ENCODE assay signal across 14 mouse cellular contexts in genomic region chr4:134683892-134684291, GRCm38 (mm10). TPM values are rescaled to one million over a fixed set of nuclear protein-coding genes. Genes with fewer than 3 reads are reported as not detected.
DNase-seq lines count a peak whose midpoint lies in the region; ATAC-seq and TF ChIP-seq lines count a peak whose summit lies in the region.
"Had no signal": no experiment of that assay in that cellular context is flagged by ENCODE, and none has a peak within 500 bp of the region (broad histone marks: within the 10 kb centered on the region; RNA-seq: fewer than 3 reads in every experiment).

No protein-coding gene starts in this region.

- peaks cover 27% of the 10 kb centered on the region for H3K4me1 ChIP-seq in kidney, embryonic 16.5 days (ENCODE audit: insufficient read depth, low read length)
- no peaks in the 10 kb centered on the region for H3K4me1 ChIP-seq in embryonic facial prominence, embryonic 11.5 days (ENCODE audit: control insufficient read depth, insufficient read depth, low read length)
- H3K4me1 ChIP-seq in hindbrain, embryonic 13.5 days (replicated peaks): peaks cover 21% of the 10 kb centered on the region
- H3K4me1 ChIP-seq in liver, postnatal 0 days (ENCODE audit: insufficient read depth): peaks cover 13% of the 10 kb centered on the region

- H3K4me3 ChIP-seq in kidney, embryonic 16.5 days (ENCODE audit: low read length): no peak overlapping the region
- no peak overlapping the region for H3K4me3 ChIP-seq in embryonic facial prominence, embryonic 11.5 days (ENCODE audit: low read depth, low read length)
- no peak overlapping the region for H3K4me3 ChIP-seq in hindbrain, embryonic 13.5 days
- H3K4me3 ChIP-seq in liver, postnatal 0 days (ENCODE audit: low read depth, low read length): no peak overlapping the region
- H3K4me3 ChIP-seq: neural tube, embryonic 12.5 days had no signal

- no peaks in the 10 kb centered on the region for H3K36me3 ChIP-seq in kidney, embryonic 16.5 days (ENCODE audit: insufficient read depth, low read length)
- no peaks in the 10 kb centered on the region for H3K36me3 ChIP-seq in embryonic facial prominence, embryonic 11.5 days (replicated peaks; ENCODE audit: control insufficient read depth, insufficient read depth, low read depth, low read length)
- H3K36me3 ChIP-seq in hindbrain, embryonic 13.5 days: no peaks in the 10 kb centered on the region
- H3K36me3 ChIP-seq in liver, postnatal 0 days (replicated peaks; ENCODE audit: insufficient read depth, low read length): no peaks in the 10 kb centered on the region
- H3K36me3 ChIP-seq: G1E; neural tube, embryonic 12.5 days had no signal

- WGBS in kidney, embryonic 16.5 days: 15% methylated on average over 8 of the region's 8 CpGs
- WGBS in embryonic facial prominence, embryonic 11.5 days: 55% methylated on average over 8 of the region's 8 CpGs
- 71% methylated on average over 8 of the region's 8 CpGs for WGBS in hindbrain, embryonic 13.5 days
- WGBS in liver, postnatal 0 days (ENCODE audit: insufficient replicate concordance): 33% methylated on average over 8 of the region's 8 CpGs

- DNase-seq in kidney, postnatal 36 days: no peak
- DNase-seq in embryonic facial prominence, embryonic 11.5 days (ENCODE audit: low spot score): peak; percentile 37
- DNase-seq in liver, postnatal 0 days: no peak
- no peak for DNase-seq in gastrocnemius, postnatal 4 days (ENCODE audit: low spot score in 2 of 2)
- no peak for DNase-seq in adrenal gland, postnatal 36 days
- DNase-seq: adrenal gland, adult 8-10 months; embryo, embryonic 11 days; kidney, postnatal 14 days; right cerebral cortex, postnatal 4 days; thymus, postnatal 4 days had no signal

- no peak for TF ChIP-seq CTCF in liver, postnatal 0 days (IDR thresholded peaks at IDR 0.05; ENCODE audit: low read depth)

- H3K27ac ChIP-seq in kidney, embryonic 16.5 days (ENCODE audit: low read length): peak overlapping the region; percentile 73; the same call in 1 of the 2 replicates
- H3K27ac ChIP-seq in embryonic facial prominence, embryonic 11.5 days (replicated peaks; ENCODE audit: low read depth, low read length): no peak overlapping the region; the same call in 1 of the 2 replicates
- peak overlapping the region; percentile 77 for H3K27ac ChIP-seq in hindbrain, embryonic 13.5 days
- peak overlapping the region; percentile 70 for H3K27ac ChIP-seq in liver, postnatal 0 days (ENCODE audit: low read depth)
- H3K27ac ChIP-seq: neural tube, embryonic 12.5 days had no signal

- H3K4me2 ChIP-seq in kidney, embryonic 16.5 days (replicated peaks; ENCODE audit: low read depth, low read length): no peak overlapping the region; the same call in 1 of the 2 replicates
- no peak overlapping the region for H3K4me2 ChIP-seq in embryonic facial prominence, embryonic 11.5 days (ENCODE audit: low read depth, low read length)
- no peak overlapping the region for H3K4me2 ChIP-seq in hindbrain, embryonic 13.5 days
- peak overlapping the region; percentile 24 for H3K4me2 ChIP-seq in liver, postnatal 0 days (ENCODE audit: low read depth, low read length)
- H3K4me2 ChIP-seq: neural tube, embryonic 12.5 days had no signal

- H3K9me3 ChIP-seq in kidney, embryonic 16.5 days (ENCODE audit: low read length): peaks cover 13% of the 10 kb centered on the region; the same call in 1 of the 2 replicates
- H3K9me3 ChIP-seq in embryonic facial prominence, embryonic 11.5 days (replicated peaks; ENCODE audit: control insufficient read depth, low read length): peaks cover 4% of the 10 kb centered on the region; the same call in 1 of the 2 replicates
- 0 out of 2 replicates have a peak, but pooled peaks cover 6% of the 10 kb centered on the region for H3K9me3 ChIP-seq in hindbrain, embryonic 13.5 days
- no peaks in the 10 kb centered on the region; the same call in 1 of the 2 replicates for H3K9me3 ChIP-seq in liver, postnatal 0 days (ENCODE audit: low read length)
- H3K9me3 ChIP-seq: G1E had no signal

- H3K9ac ChIP-seq in kidney, embryonic 16.5 days (replicated peaks; ENCODE audit: low read length): no peak overlapping the region
- H3K9ac ChIP-seq in embryonic facial prominence, embryonic 11.5 days (replicated peaks; ENCODE audit: low read length): no peak overlapping the region
- H3K9ac ChIP-seq in hindbrain, embryonic 13.5 days: 0 out of 2 replicates have a peak overlapping the region, but pooled peaks have one; percentile 2
- H3K9ac ChIP-seq in liver, postnatal 0 days (replicated peaks): no peak overlapping the region
- H3K9ac ChIP-seq: neural tube, embryonic 12.5 days had no signal

- TF ChIP-seq EP300 in liver, postnatal 0 days (IDR thresholded peaks at IDR 0.05; ENCODE audit: low read depth): no peak

- no peaks in the 10 kb centered on the region for H3K27me3 ChIP-seq in kidney, embryonic 16.5 days (ENCODE audit: insufficient read depth, low read length)
- H3K27me3 ChIP-seq in embryonic facial prominence, embryonic 11.5 days (ENCODE audit: control insufficient read depth, insufficient read depth, low read length): no peaks in the 10 kb centered on the region
- 0 out of 2 replicates have a peak, but pooled peaks cover 2% of the 10 kb centered on the region for H3K27me3 ChIP-seq in hindbrain, embryonic 13.5 days
- H3K27me3 ChIP-seq in liver, postnatal 0 days (ENCODE audit: insufficient read depth, low read length): no peaks in the 10 kb centered on the region
- H3K27me3 ChIP-seq: neural tube, embryonic 12.5 days had no signal

- no peak for ATAC-seq in kidney, embryonic 16.5 days (ENCODE audit: low FRiP score, low TSS enrichment)
- no peak for ATAC-seq in embryonic facial prominence, embryonic 11.5 days (replicated peaks; ENCODE audit: insufficient number of reproducible peaks, low FRiP score, low TSS enrichment, low read depth)
- no peak for ATAC-seq in hindbrain, embryonic 13.5 days (ENCODE audit: low FRiP score)
- ATAC-seq in liver, postnatal 0 days: peak; percentile 83

RNA-seq across cellular contexts. Expression of gene Man1c1, which starts 20.2 kb away (rescaled TPM):
- polyA plus RNA-seq in kidney, embryonic 16.5 days (2015; fragmentation: Nextera tagmentation; extraction: Ambion mirVana): 3.5 and 3.7 TPM in 2 replicates
- polyA plus RNA-seq in embryonic facial prominence, embryonic 11.5 days (2014; fragmentation: Nextera tagmentation; extraction: Ambion mirVana): 1.9 and 3.3 TPM in 2 replicates
- polyA plus RNA-seq in hindbrain, embryonic 13.5 days (2015; fragmentation: Nextera tagmentation; extraction: Ambion mirVana): 3.6 and 3.8 TPM in 2 replicates
- polyA plus RNA-seq in liver, postnatal 0 days (2015; fragmentation: Nextera tagmentation; extraction: Ambion mirVana): 1.5 and 1.7 TPM in 2 replicates
- 10 to 100 TPM; 16.7 to 17.9 TPM for total RNA-seq in gastrocnemius, postnatal 4 days (2021)
- 10 to 100 TPM; 18.5 to 24.7 TPM for total RNA-seq in adrenal gland, postnatal 36 days (2021)
- polyA plus RNA-seq: G1E had no signal
